Comparison of ENCODE assay signal across 22 mouse cellular contexts in the genomic region with DNA sequence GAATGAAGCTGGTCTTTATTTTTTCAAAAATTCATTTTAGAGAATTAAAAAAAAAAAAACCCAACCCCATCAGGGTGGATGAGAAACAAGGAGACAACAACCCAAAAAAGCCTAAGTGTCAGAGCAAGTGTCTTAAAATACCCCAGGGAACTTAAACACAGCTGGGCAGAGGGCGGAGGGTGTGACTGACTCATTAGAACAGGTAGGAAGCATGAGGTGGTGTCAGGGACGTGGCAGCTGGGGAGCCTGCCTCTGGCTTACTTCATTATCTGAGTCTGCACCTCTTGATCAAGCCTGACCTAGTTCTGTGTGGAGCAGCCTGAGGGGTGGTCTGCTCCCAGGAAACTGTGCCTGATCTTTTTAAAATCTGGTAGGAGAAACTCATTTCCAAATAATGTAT. TPM values are rescaled to one million over a fixed set of nuclear protein-coding genes. Genes with fewer than 3 reads are reported as not detected.
"Had no signal": no experiment of that assay in that cellular context is flagged by ENCODE, and none has a peak within 500 bp of the region (broad histone marks: within the 10 kb centered on the region; RNA-seq: fewer than 3 reads in every experiment).

No protein-coding gene starts in this region.

- H3K36me3 ChIP-seq: intestine, embryonic 15.5 days; kidney, embryonic 15.5 days; limb, embryonic 10.5 days; limb, embryonic 13.5 days; liver, embryonic 12.5 days; liver, embryonic 15.5 days; lung, embryonic 15.5 days had no signal

- H3K27me3 ChIP-seq: intestine, embryonic 15.5 days; kidney, embryonic 15.5 days; limb, embryonic 13.5 days; liver, embryonic 12.5 days; liver, embryonic 15.5 days; lung, embryonic 15.5 days had no signal

- H3K9ac ChIP-seq: intestine, embryonic 15.5 days; kidney, embryonic 15.5 days; limb, embryonic 13.5 days; liver, embryonic 12.5 days; liver, embryonic 15.5 days; lung, embryonic 15.5 days had no signal

- H3K9me3 ChIP-seq: intestine, embryonic 15.5 days; kidney, embryonic 15.5 days; limb, embryonic 10.5 days; limb, embryonic 13.5 days; liver, embryonic 12.5 days; liver, embryonic 15.5 days; lung, embryonic 15.5 days had no signal

- ATAC-seq: intestine, embryonic 15.5 days; liver, embryonic 12.5 days had no signal

- H3K4me1 ChIP-seq: intestine, embryonic 15.5 days; kidney, embryonic 15.5 days; limb, embryonic 13.5 days; liver, embryonic 12.5 days; liver, embryonic 15.5 days; lung, embryonic 15.5 days had no signal

- H3K27ac ChIP-seq: intestine, embryonic 15.5 days; kidney, embryonic 15.5 days; limb, embryonic 10.5 days; limb, embryonic 13.5 days; liver, embryonic 12.5 days; liver, embryonic 15.5 days; lung, embryonic 15.5 days had no signal

- H3K4me3 ChIP-seq: intestine, embryonic 15.5 days; kidney, embryonic 15.5 days; limb, embryonic 10.5 days; limb, embryonic 13.5 days; liver, embryonic 12.5 days; liver, embryonic 15.5 days; lung, embryonic 15.5 days had no signal

- DNase-seq: kidney, adult 11 months; kidney, adult 8-10 months; kidney, postnatal 10 days; kidney, postnatal 4 days; liver; lung, adult 18-20 months; lung, postnatal 10 days; lung, postnatal 4 days; midbrain, embryonic 14.5 days; thymus, adult 2 months; thymus, postnatal 14 days; thymus, postnatal 4 days had no signal

- H3K4me2 ChIP-seq: intestine, embryonic 15.5 days; kidney, embryonic 15.5 days; limb, embryonic 13.5 days; liver, embryonic 12.5 days; liver, embryonic 15.5 days; lung, embryonic 15.5 days; midbrain, embryonic 11.5 days had no signal

RNA-seq across cellular contexts. Expression of a gene that starts 20.8 kb away (rescaled TPM):
- total RNA-seq: megakaryocyte progenitor cell, adult 5-6 weeks; megakaryocyte-erythroid progenitor cell, adult 5-6 weeks had no signal
